Mouse (Mus musculus): ENCODE measurements around the gene Slit1.

Slit1 gene

GRCm38 (mm10) chr19:41646947-41647631, 96.4 kb downstream of the Slit1 start:
- peak; percentile 27 to 64 for DNase-seq

DNA sequence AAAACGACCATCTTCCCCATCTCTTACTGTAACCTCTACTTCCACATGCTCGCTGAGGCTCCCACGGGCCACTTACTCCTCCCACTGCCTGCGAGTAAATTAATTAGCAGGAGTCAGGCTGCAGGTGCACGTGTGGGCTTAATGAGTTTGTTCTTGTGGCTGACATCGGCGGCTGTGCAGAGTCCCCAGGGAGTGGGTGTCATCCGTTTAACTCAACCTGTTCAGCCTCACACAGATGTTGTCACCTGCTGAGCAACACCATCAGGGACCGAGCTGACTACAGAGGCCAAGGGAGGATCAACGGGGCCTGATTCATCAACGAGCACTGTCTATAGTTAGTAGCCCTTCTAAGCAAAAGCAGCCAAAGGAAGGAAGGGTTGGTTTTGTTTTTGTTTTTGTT, 100.5 kb downstream of the Slit1 start:
- no peak for DNase-seq

DNA sequence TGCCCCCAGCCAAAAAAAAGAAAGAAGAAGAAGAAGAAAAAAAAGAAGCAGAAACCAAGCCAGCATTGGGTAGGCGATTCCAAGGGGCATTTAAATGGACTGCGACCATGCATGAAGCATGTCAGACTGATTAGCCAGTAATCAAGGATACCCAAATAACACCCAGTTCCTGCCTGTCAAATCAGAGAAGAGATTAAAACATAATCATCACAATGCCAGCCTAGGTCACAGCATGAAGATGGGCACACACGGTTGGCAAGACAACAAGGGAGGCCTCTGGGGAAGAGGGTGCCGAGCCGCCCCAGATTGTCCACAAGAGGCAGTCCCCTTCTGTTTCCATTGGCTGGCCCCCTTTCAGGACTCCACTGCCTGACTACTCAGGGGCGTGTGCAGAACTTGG, 108.5 kb downstream of the Slit1 start:
- no peak for DNase-seq

DNA sequence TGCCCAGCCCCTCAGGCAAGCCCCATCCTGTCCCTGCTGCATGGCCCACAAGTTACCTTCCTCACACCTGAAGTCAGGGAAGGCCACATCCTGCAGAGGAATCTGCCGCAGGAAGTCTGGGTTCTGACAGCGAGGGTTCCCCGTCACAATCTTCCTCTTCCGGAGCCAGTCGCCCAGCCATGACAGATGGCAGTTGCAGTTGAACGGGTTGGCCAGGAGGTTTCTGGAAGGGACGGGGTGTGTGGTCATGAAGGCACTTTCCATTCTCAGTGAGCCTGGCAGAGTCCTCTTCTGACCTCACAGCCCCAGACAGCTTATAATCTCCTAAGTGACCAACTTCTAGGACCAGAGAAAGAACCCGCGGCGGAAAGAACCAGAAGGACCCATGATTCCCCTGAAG, 109.4 kb downstream of the Slit1 start:
- DNase-seq = no peak

DNA sequence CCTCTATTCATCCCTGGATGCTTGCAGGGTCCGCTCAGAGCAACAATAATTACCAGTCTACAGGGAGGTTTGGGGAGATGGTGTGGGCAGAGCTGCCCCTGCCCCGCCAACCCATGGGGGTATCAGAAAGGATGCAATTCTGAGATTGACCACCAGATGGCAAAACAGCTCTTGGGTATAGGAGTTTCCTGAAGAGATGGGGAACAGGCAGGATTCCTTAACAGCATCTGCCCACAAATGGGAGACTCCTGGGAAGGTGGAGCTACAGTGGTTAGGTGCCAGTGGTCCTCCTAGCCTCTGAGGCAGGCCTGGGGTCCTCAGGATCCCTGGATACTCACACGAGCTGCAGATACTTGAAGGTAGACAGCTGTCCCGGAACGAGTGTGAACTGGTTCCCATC, 113.9 kb downstream of the Slit1 start:
- peak in 1 of 2 experiments; percentile 51 for DNase-seq

- DNase-seq = no peak
These were observed 114.5 kb downstream of the Slit1 start for GRCm38 (mm10) chr19:41628970-41629369.

- no peak for DNase-seq
These were observed 122.9 kb downstream of the Slit1 start for GRCm38 (mm10) chr19:41620366-41621092.

GRCm38 (mm10) chr19:41618771-41619385, 124.6 kb downstream of the Slit1 start:
- no peak for DNase-seq

- no peak for DNase-seq
These were observed 125.3 kb downstream of the Slit1 start for GRCm38 (mm10) chr19:41618153-41618657.

- no peak for DNase-seq
These were observed 126.4 kb downstream of the Slit1 start for GRCm38 (mm10) chr19:41617102-41617501.

- no peak for DNase-seq
These were observed 127.2 kb downstream of the Slit1 start for GRCm38 (mm10) chr19:41616274-41616673.

DNA sequence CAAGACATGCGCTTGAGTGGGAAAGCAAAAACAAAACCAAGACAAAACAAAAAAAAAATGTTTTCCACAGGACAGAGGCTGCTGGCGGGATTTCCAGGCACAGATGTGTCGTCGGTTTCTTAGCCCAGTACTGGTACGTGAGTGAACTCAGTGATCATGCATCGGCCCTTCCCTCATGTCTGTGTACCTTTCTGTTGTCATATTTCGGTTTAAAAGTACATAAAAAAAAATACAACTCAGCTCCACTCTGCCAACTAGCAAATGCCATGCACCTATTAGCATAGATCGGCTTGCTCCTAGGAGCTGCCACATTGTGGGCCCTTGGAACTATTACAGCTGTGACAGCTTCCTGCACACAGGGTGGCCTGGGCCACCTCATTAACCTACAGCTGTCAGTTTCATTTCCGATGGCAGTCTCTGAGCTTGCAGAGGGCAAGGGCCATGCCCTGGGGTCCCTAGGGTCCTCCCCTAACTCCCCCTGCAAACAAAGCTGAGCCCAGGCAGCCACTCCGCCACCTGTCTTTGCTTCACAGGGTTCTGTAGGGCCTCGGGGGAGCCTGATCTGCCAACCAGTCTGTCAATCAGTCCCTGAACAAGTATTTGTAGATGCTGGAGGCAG, 127.8 kb downstream of the Slit1 start:
- no peak for DNase-seq

GRCm38 (mm10) chr19:41613325-41614087, 130.0 kb downstream of the Slit1 start:
- no peak for DNase-seq

DNA sequence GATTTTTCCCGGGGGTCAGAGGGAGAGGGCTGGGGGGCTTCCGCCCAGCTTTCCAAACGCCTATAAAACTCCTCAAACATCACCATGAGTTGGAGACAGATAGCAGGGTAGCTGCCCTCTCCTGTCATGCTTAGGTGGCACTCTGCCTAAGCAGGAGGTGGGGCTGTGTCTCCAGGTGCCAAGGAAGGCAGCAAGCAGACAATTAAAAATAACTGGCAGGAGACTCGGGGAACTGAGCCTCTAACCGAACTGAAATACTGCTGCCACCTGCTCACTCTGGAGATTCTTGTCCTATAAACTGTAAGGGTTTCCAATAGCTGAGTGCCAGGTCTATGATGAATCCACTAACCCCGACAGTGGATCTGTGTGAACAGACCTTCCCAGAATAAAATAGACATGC, 131.8 kb downstream of the Slit1 start:
- DNase-seq = no peak

DNA sequence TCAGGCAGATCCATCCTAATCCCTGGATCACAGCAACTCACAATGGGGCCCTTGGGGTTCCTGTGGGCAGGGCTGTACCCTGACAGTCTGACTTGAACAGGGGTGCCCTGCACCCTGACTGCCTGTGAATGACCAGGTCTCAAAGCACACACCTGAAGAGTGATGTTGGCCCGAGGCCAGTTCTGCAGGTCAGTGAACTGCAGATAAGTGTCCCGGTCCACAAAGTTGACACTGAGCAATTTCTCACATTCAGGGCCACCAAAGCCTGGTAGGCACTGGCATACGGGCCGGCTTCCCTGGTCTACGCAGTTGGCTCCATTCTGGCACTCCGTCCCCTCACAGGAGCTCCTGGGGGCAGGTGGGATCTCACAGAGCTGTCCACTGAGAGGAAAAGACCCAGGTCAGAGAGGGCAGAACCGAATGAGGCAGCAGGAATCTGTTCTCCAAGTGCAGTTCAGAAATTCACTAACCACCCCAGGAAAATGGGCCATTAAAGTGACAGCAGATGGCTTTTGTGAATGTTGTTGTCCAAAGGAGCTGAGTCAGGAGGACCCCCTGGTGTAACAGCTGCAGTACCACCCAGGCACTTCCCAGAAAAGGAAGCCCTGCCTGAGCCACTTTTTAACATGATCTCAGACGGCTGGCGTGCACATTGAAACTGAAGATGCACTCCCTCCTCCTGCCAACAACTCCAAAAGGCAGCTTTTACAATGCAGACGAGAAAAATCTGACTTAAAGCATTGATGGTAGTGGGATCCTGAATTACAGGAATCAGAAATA, 137.1 kb downstream of the Slit1 start:
- no peak for DNase-seq

- no peak for DNase-seq
These were observed 142.8 kb downstream of the Slit1 start for GRCm38 (mm10) chr19:41600647-41601046.

- no peak for DNase-seq
These were observed 146.1 kb downstream of the Slit1 start for GRCm38 (mm10) chr19:41597170-41597894.

- no peak for DNase-seq
These were observed 151.7 kb downstream of the Slit1 start for GRCm38 (mm10) chr19:41591808-41592207.

- DNase-seq = no peak
These were observed 153.8 kb downstream of the Slit1 start for GRCm38 (mm10) chr19:41589681-41590080.

DNA sequence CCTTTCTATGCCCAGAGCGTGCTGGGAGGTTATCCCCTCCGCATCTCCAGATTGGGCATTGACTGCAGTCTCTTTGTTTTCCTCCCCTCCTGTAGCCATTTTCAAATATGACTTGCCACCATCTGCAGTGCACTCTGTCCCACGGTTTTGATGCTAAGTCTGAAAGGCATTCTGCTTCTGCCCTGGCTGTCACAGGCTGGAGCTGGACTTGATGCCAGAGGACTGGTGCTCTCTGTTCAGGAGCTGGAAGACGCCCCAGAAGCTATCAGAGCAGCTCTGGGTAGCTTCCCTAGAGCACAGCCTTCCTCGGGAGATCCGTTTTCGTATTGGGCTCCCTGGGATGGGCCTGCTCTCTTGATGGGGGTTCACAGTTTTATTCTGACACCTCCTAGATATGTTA, 154.4 kb downstream of the Slit1 start:
- no peak for DNase-seq

Data from kidney, adult 8-10 months (tissue).